Mouse (Mus musculus) MEL (cell line): ENCODE results near the gene Acss1. TPM values are rescaled to one million over a fixed set of nuclear protein-coding genes. Genes with fewer than 3 reads are reported as not detected.

Experiments used
- DNase-seq: peaks from one replicate; pipeline ENCODE4 v3.0.0; 2011; ENCODE audit warnings: low read depth, low spot score
- H3K27ac ChIP-seq: 2 replicates; pipeline ENCODE4 v1.5.1; 2012; ENCODE audit warnings: low read depth, mild to moderate bottlenecking, control low read depth, low read length, moderate library complexity; ENCODE audit not compliant: control insufficient read depth
- H3K27me3 ChIP-seq, 2 experiments: fragments of 150-350 bp in 1 of 2; sonication (generic) in 1 of 2; 2 replicates each; pipeline ENCODE4 v1.6.1; 2012; ENCODE audit warnings: low read length in 2 of 2, mild to moderate bottlenecking in 2 of 2, improper control_type of control experiment in 1 of 2, moderate library complexity in 1 of 2; ENCODE audit not compliant: insufficient read depth in 2 of 2, control insufficient read depth in 1 of 2
- H3K36me3 ChIP-seq, 2 experiments: 2 replicates each; pipeline ENCODE4 v1.6.1; 2012 to 2014; ENCODE audit warnings: low read length in 2 of 2, improper control_type of control experiment in 1 of 2, inconsistent platforms in 1 of 2, mild to moderate bottlenecking in 1 of 2; ENCODE audit not compliant: insufficient read depth in 2 of 2, control insufficient read depth in 1 of 2
- H3K4me1 ChIP-seq, 2 experiments: fragments of 150-350 bp in 1 of 2; sonication (generic) in 1 of 2; 2 replicates each; pipeline ENCODE4 v1.6.1; 2012; ENCODE audit warnings: low read length in 2 of 2, improper control_type of control experiment in 1 of 2, mild to moderate bottlenecking in 1 of 2; ENCODE audit not compliant: insufficient read depth in 2 of 2, control insufficient read depth in 1 of 2
- H3K4me3 ChIP-seq, 2 experiments: fragments of 150-350 bp in 1 of 2; sonication (generic) in 1 of 2; 2 replicates each; pipeline ENCODE4 v1.5.1; 2012; ENCODE audit warnings: low read depth in 2 of 2, low read length in 2 of 2, mild to moderate bottlenecking in 2 of 2, moderate library complexity in 2 of 2, control low read depth in 1 of 2, improper control_type of control experiment in 1 of 2; ENCODE audit not compliant: control insufficient read depth in 1 of 2, insufficient read depth in 1 of 2
- H3K79me2 ChIP-seq: 2 replicates; pipeline ENCODE4 v1.6.1; 2012; ENCODE audit warnings: mild to moderate bottlenecking, low read length, moderate library complexity; ENCODE audit not compliant: control insufficient read depth, poor library complexity, insufficient read depth
- H3K9ac ChIP-seq: 2 replicates; pipeline ENCODE4 v1.6.1; 2012; ENCODE audit warnings: low read depth, mild to moderate bottlenecking, control low read depth, low read length, moderate library complexity; ENCODE audit not compliant: control insufficient read depth, poor library complexity, severe bottlenecking
- H3K9me3 ChIP-seq: fragments of 150-350 bp; sonication (generic); replicated peaks from 2 replicates; pipeline ENCODE4 v1.6.1; 2012; ENCODE audit warnings: mild to moderate bottlenecking, low read length, improper control_type of control experiment, moderate library complexity; ENCODE audit not compliant: insufficient read depth
- CTCF ChIP-seq, 3 experiments: IDR thresholded peaks in 2 of 3; conservative IDR thresholded peaks in 1 of 3; 2 replicates each; pipeline ENCODE4 v1.5.1; 2011 to 2012; ENCODE audit warnings: low read length in 3 of 3, low read depth in 2 of 3, mild to moderate bottlenecking in 2 of 3, improper control_type of control experiment in 1 of 3, inconsistent platforms in 1 of 3, mixed read lengths in 1 of 3, moderate library complexity in 1 of 3; ENCODE audit not compliant: control insufficient read depth in 1 of 3, insufficient read depth in 1 of 3, poor library complexity in 1 of 3, severe bottlenecking in 1 of 3
- EP300 ChIP-seq, 2 experiments: IDR thresholded peaks; 2 replicates each; pipeline ENCODE4 v1.6.1; 2011; ENCODE audit warnings: improper control_type of control experiment in 2 of 2, low read length in 2 of 2, low read depth in 1 of 2, mild to moderate bottlenecking in 1 of 2
- ETS1 ChIP-seq: IDR thresholded peaks from 2 replicates; pipeline ENCODE4 v1.6.1; 2012; ENCODE audit warnings: low read depth, mild to moderate bottlenecking, inconsistent platforms, low read length, improper control_type of control experiment, moderate library complexity
- GABPA ChIP-seq: IDR thresholded peaks from 2 replicates; pipeline ENCODE4 v1.6.1; 2012; ENCODE audit warnings: low read depth, mild to moderate bottlenecking, inconsistent platforms, low read length, improper control_type of control experiment, moderate library complexity
- GATA1 ChIP-seq: IDR thresholded peaks from 2 replicates; pipeline ENCODE4 v1.6.1; 2011; ENCODE audit warnings: low read depth, low read length, improper control_type of control experiment
- KAT2A ChIP-seq: conservative IDR thresholded peaks from 2 replicates; pipeline ENCODE4 v1.6.1; 2012; ENCODE audit warnings: low read depth, low read length, improper control_type of control experiment, inconsistent platforms
- MAZ ChIP-seq: IDR thresholded peaks from 2 replicates; pipeline ENCODE4 v1.6.1; 2012; ENCODE audit warnings: low read depth, mild to moderate bottlenecking, inconsistent platforms, low read length, improper control_type of control experiment
- MXI1 ChIP-seq: IDR thresholded peaks from 2 replicates; pipeline ENCODE4 v1.6.1; 2011; ENCODE audit warnings: mild to moderate bottlenecking, low read depth, low read length, improper control_type of control experiment
- POLR2AphosphoS2 ChIP-seq: IDR thresholded peaks from 2 replicates; pipeline ENCODE4 v1.6.1; 2011; ENCODE audit warnings: low read length, improper control_type of control experiment
- RCOR1 ChIP-seq: IDR thresholded peaks from 2 replicates; pipeline ENCODE4 v1.6.1; 2012; ENCODE audit warnings: low read depth, mild to moderate bottlenecking, inconsistent platforms, low read length, improper control_type of control experiment
- SMC3 ChIP-seq: IDR thresholded peaks from 2 replicates; pipeline ENCODE4 v1.6.1; 2011; ENCODE audit warnings: low read depth, low read length, improper control_type of control experiment
- TCF12 ChIP-seq: IDR thresholded peaks from 2 replicates; pipeline ENCODE4 v1.6.1; 2014; ENCODE audit warnings: low read depth, mild to moderate bottlenecking, inconsistent platforms, low read length, improper control_type of control experiment, moderate library complexity
- ZC3H11A ChIP-seq: IDR thresholded peaks from 2 replicates; pipeline ENCODE4 v1.6.1; 2012; ENCODE audit warnings: low read depth, mild to moderate bottlenecking, inconsistent platforms, low read length, improper control_type of control experiment
- ZKSCAN1 ChIP-seq: IDR thresholded peaks from 2 replicates; pipeline ENCODE4 v1.6.1; 2012; ENCODE audit warnings: low read depth, mild to moderate bottlenecking, inconsistent platforms, low read length, improper control_type of control experiment, moderate library complexity
- polyA plus RNA-seq, 2 experiments: library from polyadenylated mRNA; stranded (reverse) in 1 of 2; unstranded in 1 of 2; fragments of >175 nt in 1 of 2; fragments of >200 nt in 1 of 2; gene quantifications; 2 replicates each; pipeline versions ENCODE4 v1.2.1 to v1.2.4; 2012; ENCODE audit warnings: low replicate concordance in 2 of 2, low read depth in 1 of 2; ENCODE audit not compliant: insufficient read length in 2 of 2, insufficient read depth in 1 of 2, missing spikeins in 1 of 2
- total RNA-seq: library from RNA; depleted of rRNA; stranded (reverse); fragments of 300-350 nt; gene quantifications from 2 replicates; pipeline ENCODE4 v1.2.3, GENCODE M21; 2012

Gene Acss1
- total and polyA plus RNA-seq, 3 experiments, result 10.2 to 22.6 TPM; not detected in 1

DNA sequence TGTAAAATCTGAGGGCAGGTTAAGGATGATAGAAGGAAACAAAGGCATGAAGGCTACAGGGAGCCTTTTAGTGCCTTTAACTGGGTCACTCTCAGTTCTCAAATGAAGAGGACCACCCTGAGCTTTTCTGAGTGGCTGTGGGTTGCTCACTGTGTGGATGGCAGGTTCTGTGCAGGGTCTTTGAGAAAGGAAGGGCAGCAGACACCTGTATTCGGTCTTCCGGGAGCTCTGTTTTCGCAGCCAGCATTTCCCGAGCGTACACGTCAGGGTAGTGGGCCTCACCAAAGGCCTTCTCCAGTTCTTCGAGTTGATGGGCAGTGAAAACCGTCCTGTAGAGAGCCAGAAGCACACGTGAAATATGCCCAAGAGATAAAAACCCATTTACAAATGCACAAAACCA, 17.1 kb upstream of the Acss1 start:
- Histone ChIP-seq H3K79me2 (no peaks in the 10 kb centered on the region), H3K27ac (no peak overlapping the region), H3K36me3 (peaks cover 0 to 9% of the 10 kb centered on the region in 2 experiments; a peak in 2 of 4 replicates), H3K4me1 (peaks cover 0 to 9% of the 10 kb centered on the region in 2 experiments; a peak in 2 of 4 replicates), H3K27me3 (no peaks in the 10 kb centered on the region; a peak in 1 of 4 replicates), H3K9me3 (no peaks in the 10 kb centered on the region), H3K9ac (no peak overlapping the region), H3K4me3 (no peak overlapping the region)
- no peak for TF ChIP-seq TCF12
- TF ChIP-seq ZC3H11A, result no peak
- DNase-seq, result no peak

DNA sequence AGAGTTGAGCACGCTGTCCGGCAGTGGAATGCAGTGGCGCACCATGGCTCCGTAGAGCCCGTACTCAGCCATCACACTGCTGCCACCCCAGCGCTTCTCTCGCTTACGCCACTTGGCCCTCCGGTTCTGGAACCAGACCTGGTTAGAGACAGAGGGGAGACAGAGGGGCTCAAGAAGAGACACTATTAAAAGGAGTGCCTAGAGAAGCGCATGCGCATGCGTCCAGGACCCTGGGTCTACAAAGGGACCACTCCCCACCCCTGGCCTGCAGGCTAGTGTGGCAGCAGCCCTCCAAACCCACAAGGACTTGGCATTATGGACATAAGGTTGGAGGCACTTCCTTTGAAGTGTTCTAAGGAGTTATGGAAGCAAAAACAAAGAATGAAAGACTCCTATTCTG, 16.2 kb upstream of the Acss1 start:
- H3K79me2 ChIP-seq, result no peaks in the 10 kb centered on the region
- no peak overlapping the region for H3K4me3 ChIP-seq
- TF ChIP-seq CTCF (IDR thresholded peaks at IDR 0.05 in 2 of 3, conservative IDR thresholded peaks at IDR 0.05 in 1 of 3; ENCODE audit: control insufficient read depth in 1 of 3, insufficient read depth in 1 of 3, low read depth in 2 of 3, low read length in 3 of 3, poor library complexity in 1 of 3, severe bottlenecking in 1 of 3) (no peak), MAZ (no peak), POLR2AphosphoS2 (no peak), GATA1 (no peak), ETS1 (no peak), ZKSCAN1 (no peak), SMC3 (no peak), KAT2A (no peak)
- no peak for DNase-seq
- H3K4me1 ChIP-seq, result peaks cover 0 to 9% of the 10 kb centered on the region in 2 experiments; a peak in 2 of 4 replicates
- no peak overlapping the region for H3K27ac ChIP-seq
- H3K9me3 ChIP-seq, result no peaks in the 10 kb centered on the region
- no peak overlapping the region for H3K9ac ChIP-seq
- H3K27me3 ChIP-seq, result no peaks in the 10 kb centered on the region; a peak in 1 of 4 replicates
- peaks cover 0 to 9% of the 10 kb centered on the region in 2 experiments; a peak in 2 of 4 replicates for H3K36me3 ChIP-seq

DNA sequence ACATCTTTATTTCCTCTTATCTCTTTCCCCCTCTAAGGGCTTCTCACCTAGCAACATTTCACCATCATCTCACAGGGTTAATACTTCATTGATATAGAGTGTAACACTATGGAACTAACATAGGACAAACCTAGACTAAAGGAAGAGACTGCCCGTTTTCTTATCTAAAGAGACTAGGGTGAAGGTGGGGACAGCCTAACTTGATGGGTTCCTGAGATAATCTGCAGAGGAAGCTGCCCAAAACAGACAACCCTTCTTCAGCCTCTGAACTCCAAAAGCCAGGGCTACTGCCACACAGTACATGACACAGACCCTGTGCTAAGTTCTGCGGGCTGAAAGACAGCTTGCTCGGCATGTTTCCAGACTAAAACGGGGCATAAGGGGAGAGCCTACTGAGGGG, 13.3 kb upstream of the Acss1 start:
- Histone ChIP-seq H3K27ac (no peak overlapping the region), H3K9me3 (no peaks in the 10 kb centered on the region), H3K36me3 (peaks cover 0 to 9% of the 10 kb centered on the region in 2 experiments; a peak in 2 of 4 replicates), H3K9ac (peak overlapping the region; percentile 48), H3K79me2 (no peaks in the 10 kb centered on the region), H3K4me3 (peak overlapping the region; percentile 20 to 22), H3K4me1 (peaks cover 0 to 9% of the 10 kb centered on the region in 2 experiments; a peak in 2 of 4 replicates)
- peak; percentile 49 for DNase-seq
- TF ChIP-seq GABPA, result no peak
- peak; percentile 74 for TF ChIP-seq GATA1
- TF ChIP-seq EP300 (IDR thresholded peaks at IDR 0.05; ENCODE audit: low read depth in 1 of 2, low read length in 2 of 2), result peak; percentile 38 to 56; a peak in 2 of 4 replicates
- no peak; the same call in 1 of the 2 replicates for TF ChIP-seq TCF12
- TF ChIP-seq MXI1, result no peak
- 0 out of 2 replicates have a peak, but pooled peaks have one; percentile 9 for TF ChIP-seq RCOR1
- TF ChIP-seq, all 39 proteins: peak for 3
- H3K27me3 ChIP-seq, result no peaks in the 10 kb centered on the region; a peak in 1 of 4 replicates
